Mouse (Mus musculus): Measurements from ENCODE around the gene Akap8l.

- TF ChIP-seq CTCF (IDR thresholded peaks at IDR 0.05; ENCODE audit: borderline replicate concordance, extremely low read depth, insufficient read depth, insufficient read length) (no peak), POLR2A (IDR thresholded peaks at IDR 0.05; ENCODE audit: borderline replicate concordance, extremely low read depth, insufficient read depth, insufficient read length, poor library complexity, severe bottlenecking) (no peak)
These were observed 12.3 kb upstream of the Akap8l start for GRCm38 (mm10) chr17:32362686-32363085.
